Mouse (Mus musculus) C2C12 (cell line): ENCODE measurements around the gene Rgs9.

Source experiments
- CTCF ChIP-seq: IDR thresholded peaks from one replicate; pipeline ENCODE4 v1.5.1; 2011; ENCODE audit not compliant: control insufficient read depth, insufficient read depth, insufficient read length
- MAX ChIP-seq: IDR thresholded peaks from one replicate; pipeline ENCODE4 v1.6.1; 2011; ENCODE audit warnings: mild to moderate bottlenecking, control low read depth
- MYOG ChIP-seq: IDR thresholded peaks from one replicate; pipeline ENCODE4 v1.6.1; 2011; ENCODE audit not compliant: control insufficient read depth, insufficient read length; ENCODE audit errors: extremely low read depth
- USF1 ChIP-seq: IDR thresholded peaks from one replicate; pipeline ENCODE4 v1.6.1; 2011; ENCODE audit warnings: low read depth, mild to moderate bottlenecking, control low read depth, moderate library complexity

DNA sequence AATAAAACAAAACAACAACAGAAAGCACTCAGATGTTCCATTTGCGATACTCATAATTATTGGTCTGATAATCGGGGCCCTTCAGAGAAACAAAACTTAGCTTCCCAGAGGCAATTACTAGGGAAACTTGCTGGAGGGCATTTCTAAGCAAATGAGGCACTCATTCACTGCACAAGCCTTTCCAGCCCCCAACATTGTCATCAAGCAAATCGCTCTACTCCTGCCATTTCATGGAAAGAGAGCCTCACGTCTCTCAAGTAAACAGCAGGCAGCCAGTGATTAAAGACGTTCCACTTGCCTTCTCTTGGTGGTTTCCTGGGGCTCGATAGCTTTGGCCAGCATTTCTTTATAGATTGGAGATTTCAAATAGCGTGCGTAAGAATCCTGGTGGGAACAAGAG, 60.1 kb downstream of the Rgs9 start:
- TF ChIP-seq MAX (no peak), CTCF (no peak), USF1 (no peak), MYOG (no peak)
